Mouse (Mus musculus): ENCODE measurements around the gene Nfam1. TPM values are rescaled to one million over a fixed set of nuclear protein-coding genes. Genes with fewer than 3 reads are reported as not detected.
A peak's percentile ranks its signal among the peaks of the same experiment; 100 is the strongest.

Gene Nfam1
- polyA plus RNA-seq, 1 experiment from 2014 or later = 1.3 TPM

DNA sequence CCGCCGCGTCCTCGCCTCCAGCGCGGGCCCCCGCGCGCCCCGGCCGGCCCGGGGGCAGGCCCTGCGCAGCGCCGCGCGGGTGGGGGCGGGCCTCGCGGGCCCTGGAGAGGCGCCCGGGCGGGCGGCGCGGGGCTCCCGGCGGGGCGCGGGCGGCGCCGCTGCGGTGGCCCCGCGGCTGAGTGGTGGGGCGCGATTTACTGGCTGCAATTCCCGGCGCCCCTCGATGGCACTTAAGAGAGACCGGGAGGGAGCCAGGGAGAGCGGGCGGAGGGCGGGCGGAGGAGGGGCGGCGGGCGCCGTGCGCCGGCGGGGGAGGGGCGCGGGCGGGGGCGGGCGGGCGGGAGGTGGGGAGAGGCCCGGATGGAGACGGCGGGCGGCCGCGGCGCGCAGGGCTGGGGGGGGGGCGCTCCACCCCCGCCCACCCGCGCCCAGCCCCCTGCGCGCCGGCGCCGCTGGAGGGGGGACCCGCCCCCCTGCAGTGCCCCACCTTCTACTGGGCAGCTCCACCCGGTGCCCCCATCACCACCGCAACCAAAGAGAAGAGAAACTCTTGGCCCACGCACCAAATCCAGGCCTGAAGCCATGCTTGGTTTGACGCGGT is 69.5 kb downstream of the Nfam1 start:
- ATAC-seq (ENCODE audit: low FRiP score, low TSS enrichment) (peak; percentile 26; the same call in 1 of the 2 replicates), DNase-seq (ENCODE audit: low spot score) (no peak)
- TF ChIP-seq CTCF (IDR thresholded peaks at IDR 0.05; ENCODE audit: low read depth) = no peak
- no peak for TF ChIP-seq EP300 (optimal IDR thresholded peaks at IDR 0.05)
- H3K9ac ChIP-seq (ENCODE audit: low read length) = peak overlapping the region; percentile 59
- H3K9me3 ChIP-seq (ENCODE audit: control insufficient read depth, low read length) = no peaks in the 10 kb centered on the region
- peak overlapping the region; percentile 53; the same call in 1 of the 2 replicates for H3K27ac ChIP-seq (replicated peaks)
- H3K4me2 ChIP-seq (replicated peaks; ENCODE audit: low read depth) = peak overlapping the region; percentile 78
- H3K4me1 ChIP-seq (replicated peaks; ENCODE audit: control insufficient read depth, insufficient read depth) = peaks cover 4% of the 10 kb centered on the region; the same call in 1 of the 2 replicates
- no peaks in the 10 kb centered on the region; the same call in 1 of the 2 replicates for H3K27me3 ChIP-seq (ENCODE audit: control insufficient read depth, insufficient read depth, low read length)
- 6% methylated on average over 13 of the region's 82 CpGs for WGBS
- no peaks in the 10 kb centered on the region for H3K36me3 ChIP-seq (ENCODE audit: control insufficient read depth, insufficient read depth, low read length)
- peak overlapping the region; percentile 35 for H3K4me3 ChIP-seq (ENCODE audit: low read depth, low read length)

DNA sequence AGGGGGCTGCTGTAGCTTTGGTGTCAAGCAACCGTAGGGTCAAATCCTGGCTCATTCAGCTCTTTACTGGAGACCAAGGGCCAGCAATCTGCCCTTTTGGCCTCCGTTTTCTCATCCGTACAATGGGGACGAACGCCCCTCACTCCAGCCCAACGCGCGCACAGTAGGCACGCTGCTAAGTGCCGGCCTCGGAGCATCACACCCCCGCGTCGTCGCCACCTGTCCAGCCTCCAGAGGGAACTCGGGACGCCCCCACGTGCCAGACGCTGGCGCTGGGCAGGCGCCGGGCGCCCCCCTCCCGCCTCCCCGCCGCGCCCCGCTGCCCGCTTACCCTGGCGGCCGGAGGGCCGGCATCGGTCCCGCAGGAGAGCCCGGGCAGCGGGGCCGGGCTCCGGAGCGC is 70.0 kb downstream of the Nfam1 start:
- ATAC-seq (ENCODE audit: low FRiP score, low TSS enrichment) = no peak
- DNase-seq (ENCODE audit: low spot score) = no peak
- Histone ChIP-seq H3K27me3 (ENCODE audit: control insufficient read depth, insufficient read depth, low read length) (no peaks in the 10 kb centered on the region; the same call in 1 of the 2 replicates), H3K9ac (ENCODE audit: low read length) (peak overlapping the region; percentile 55), H3K27ac (replicated peaks) (0 out of 2 replicates have a peak overlapping the region, but pooled peaks have one; percentile 4), H3K9me3 (ENCODE audit: control insufficient read depth, low read length) (no peaks in the 10 kb centered on the region), H3K4me1 (replicated peaks; ENCODE audit: control insufficient read depth, insufficient read depth) (peaks cover 4% of the 10 kb centered on the region; the same call in 1 of the 2 replicates), H3K36me3 (ENCODE audit: control insufficient read depth, insufficient read depth, low read length) (no peaks in the 10 kb centered on the region), H3K4me2 (replicated peaks; ENCODE audit: low read depth) (peak overlapping the region; percentile 78), H3K4me3 (ENCODE audit: low read depth, low read length) (peak overlapping the region; percentile 47)
- 4% methylated on average over 29 of the region's 39 CpGs for WGBS
- TF ChIP-seq EP300 (optimal IDR thresholded peaks at IDR 0.05) = no peak
- TF ChIP-seq CTCF (IDR thresholded peaks at IDR 0.05; ENCODE audit: low read depth) = no peak

DNA sequence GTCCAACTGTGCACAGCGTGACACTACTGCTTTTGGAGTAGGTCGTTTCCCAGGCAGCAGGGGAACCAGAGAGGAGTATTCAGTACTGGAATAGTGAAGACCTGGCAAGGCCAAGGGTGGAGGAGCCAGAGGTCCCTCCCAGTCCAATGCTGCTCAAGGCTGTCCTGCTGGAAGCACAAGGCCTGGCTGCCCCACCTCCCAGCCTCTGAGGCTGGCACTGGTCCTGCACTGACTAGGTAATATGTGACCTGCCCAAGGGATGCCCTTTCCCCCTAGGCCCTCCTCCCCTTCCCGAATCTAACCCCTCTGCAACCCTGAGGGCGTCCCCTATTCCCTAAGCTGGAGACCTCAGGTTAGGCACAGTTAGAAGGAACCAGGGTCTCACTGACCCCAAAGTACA is 70.6 kb downstream of the Nfam1 start:
- ATAC-seq (ENCODE audit: low FRiP score, low TSS enrichment) = no peak
- peak overlapping the region; percentile 78 for H3K4me2 ChIP-seq (replicated peaks; ENCODE audit: low read depth)
- no peaks in the 10 kb centered on the region for H3K36me3 ChIP-seq (ENCODE audit: control insufficient read depth, insufficient read depth, low read length)
- no peak overlapping the region for H3K27ac ChIP-seq (replicated peaks)
- no peak for TF ChIP-seq EP300 (optimal IDR thresholded peaks at IDR 0.05)
- no peak for TF ChIP-seq CTCF (IDR thresholded peaks at IDR 0.05; ENCODE audit: low read depth)
- H3K27me3 ChIP-seq (ENCODE audit: control insufficient read depth, insufficient read depth, low read length) = no peaks in the 10 kb centered on the region; the same call in 1 of the 2 replicates
- no peaks in the 10 kb centered on the region for H3K9me3 ChIP-seq (ENCODE audit: control insufficient read depth, low read length)
- H3K9ac ChIP-seq (ENCODE audit: low read length) = no peak overlapping the region
- H3K4me3 ChIP-seq (ENCODE audit: low read depth, low read length) = peak overlapping the region; percentile 47
- DNase-seq (ENCODE audit: low spot score) = no peak
- WGBS = 55% methylated on average over 4 of the region's 4 CpGs
- H3K4me1 ChIP-seq (replicated peaks; ENCODE audit: control insufficient read depth, insufficient read depth) = 0 out of 2 replicates have a peak, but pooled peaks cover 4% of the 10 kb centered on the region

DNA sequence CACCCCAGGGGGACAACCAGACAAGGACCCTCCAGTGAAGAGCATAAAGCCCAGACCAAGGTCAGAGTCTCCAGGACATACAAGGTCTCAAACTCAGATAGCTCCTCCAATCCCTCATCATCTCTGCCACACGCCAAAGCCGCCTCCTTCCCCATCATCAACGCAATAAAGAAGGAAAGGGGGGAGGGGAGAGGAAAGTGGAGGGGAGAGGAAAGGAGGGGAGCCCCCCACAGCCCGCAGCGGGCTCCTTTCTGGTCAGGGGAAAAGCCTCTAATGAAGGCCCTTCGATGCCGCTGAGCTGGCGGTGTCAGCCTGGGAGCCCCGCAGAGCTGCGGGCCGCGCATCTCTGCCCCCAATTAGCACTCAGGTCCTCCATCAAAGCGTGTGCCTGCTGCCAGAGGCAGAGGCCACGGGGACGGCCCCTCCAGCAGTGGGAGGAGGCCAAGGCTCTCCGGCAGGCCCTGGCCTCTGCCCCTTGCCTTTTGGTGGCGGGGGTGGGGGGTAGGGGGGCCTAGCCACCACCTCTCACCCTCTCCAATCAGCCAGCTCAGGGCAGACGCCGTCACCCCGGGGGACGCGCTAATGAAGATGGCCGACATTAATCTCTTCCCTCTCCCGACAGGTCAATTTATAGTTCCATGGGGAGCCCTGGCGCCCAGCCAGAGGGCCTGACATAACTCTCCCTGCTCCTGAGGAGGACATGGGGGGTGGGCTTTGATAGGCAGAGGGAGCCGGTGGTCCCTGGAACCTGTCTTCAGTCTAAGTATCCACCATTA is 72.1 kb downstream of the Nfam1 start:
- Histone ChIP-seq H3K27ac (replicated peaks) (no peak overlapping the region), H3K4me1 (replicated peaks; ENCODE audit: control insufficient read depth, insufficient read depth) (0 out of 2 replicates have a peak, but pooled peaks cover 4% of the 10 kb centered on the region), H3K9ac (ENCODE audit: low read length) (no peak overlapping the region), H3K9me3 (ENCODE audit: control insufficient read depth, low read length) (no peaks in the 10 kb centered on the region), H3K27me3 (ENCODE audit: control insufficient read depth, insufficient read depth, low read length) (no peaks in the 10 kb centered on the region), H3K4me2 (replicated peaks; ENCODE audit: low read depth) (peak overlapping the region; percentile 34), H3K36me3 (ENCODE audit: control insufficient read depth, insufficient read depth, low read length) (no peaks in the 10 kb centered on the region), H3K4me3 (ENCODE audit: low read depth, low read length) (0 out of 2 replicates have a peak overlapping the region, but pooled peaks have one; percentile 0)
- no peak for TF ChIP-seq EP300 (optimal IDR thresholded peaks at IDR 0.05)
- no peak for TF ChIP-seq CTCF (IDR thresholded peaks at IDR 0.05; ENCODE audit: low read depth)
- ATAC-seq (ENCODE audit: low FRiP score, low TSS enrichment) = peak; percentile 10; the same call in 1 of the 2 replicates
- WGBS = 16% methylated on average over 23 of the region's 26 CpGs
- DNase-seq (ENCODE audit: low spot score) = no peak

DNA sequence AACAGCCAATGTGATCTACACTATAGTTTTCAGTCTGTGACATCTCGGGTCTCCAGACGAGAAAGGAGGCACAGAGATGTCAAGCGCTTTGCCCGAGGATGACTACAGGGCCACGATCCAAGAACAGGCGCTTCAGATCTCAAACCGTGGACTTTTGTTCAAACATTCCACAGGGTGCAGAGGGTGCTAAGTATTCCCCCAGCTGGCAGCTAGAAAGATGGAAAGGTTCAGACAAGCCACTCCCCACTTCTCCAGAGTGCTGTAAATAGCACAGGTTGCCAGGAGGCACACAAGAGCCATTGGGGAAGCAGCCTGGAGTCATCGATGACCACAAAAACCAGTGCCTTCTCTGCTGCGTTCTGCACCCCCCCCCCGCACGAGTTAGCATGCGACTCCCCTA is 74.0 kb downstream of the Nfam1 start:
- Histone ChIP-seq H3K36me3 (ENCODE audit: control insufficient read depth, insufficient read depth, low read length) (no peaks in the 10 kb centered on the region), H3K27ac (replicated peaks) (no peak overlapping the region), H3K4me3 (ENCODE audit: low read depth, low read length) (no peak overlapping the region), H3K9ac (ENCODE audit: low read length) (no peak overlapping the region), H3K9me3 (ENCODE audit: control insufficient read depth, low read length) (no peaks in the 10 kb centered on the region), H3K4me2 (replicated peaks; ENCODE audit: low read depth) (no peak overlapping the region; the same call in 1 of the 2 replicates), H3K4me1 (replicated peaks; ENCODE audit: control insufficient read depth, insufficient read depth) (0 out of 2 replicates have a peak, but pooled peaks cover 4% of the 10 kb centered on the region), H3K27me3 (ENCODE audit: control insufficient read depth, insufficient read depth, low read length) (no peaks in the 10 kb centered on the region)
- ATAC-seq (ENCODE audit: low FRiP score, low TSS enrichment) (no peak), DNase-seq (ENCODE audit: low spot score) (no peak)
- TF ChIP-seq EP300 (optimal IDR thresholded peaks at IDR 0.05) (no peak), CTCF (IDR thresholded peaks at IDR 0.05; ENCODE audit: low read depth) (no peak)
- WGBS = 47% methylated on average over 12 of the region's 12 CpGs

All from stomach, postnatal 0 days (tissue).